Mouse (Mus musculus) stomach, embryonic 15.5 days (tissue): ENCODE results near the gene Atp1b2. TPM values are rescaled to one million over a fixed set of nuclear protein-coding genes. Genes with fewer than 3 reads are reported as not detected.
"Not testable (repeated sequence)": the region's sequence is repeated elsewhere in the genome, so short reads cannot be mapped to it uniquely, and the experiment has no call there.

Experiments used
- ATAC-seq: fragments of 200-750 bp; cut with Nextera tagmentation; 2 replicates; pipeline ENCODE4 v1.8.0; 2017; ENCODE audit warnings: low read depth, moderate number of reproducible peaks, moderate TSS enrichment; ENCODE audit not compliant: insufficient read depth, low FRiP score
- H3K27ac ChIP-seq: fragments of 300-500 bp; sonication (generic); 2 replicates; pipeline ENCODE4 v1.5.1; 2015; ENCODE audit warnings: mild to moderate bottlenecking, inconsistent platforms
- H3K27me3 ChIP-seq: fragments of 300-500 bp; sonication (generic); replicated peaks from 2 replicates; pipeline ENCODE4 v1.6.1; 2015; ENCODE audit warnings: inconsistent platforms
- H3K36me3 ChIP-seq: fragments of 300-500 bp; sonication (generic); 2 replicates; pipeline ENCODE4 v1.6.1; 2015; ENCODE audit warnings: inconsistent platforms
- H3K4me1 ChIP-seq: fragments of 300-500 bp; sonication (generic); 2 replicates; pipeline ENCODE4 v1.6.1; 2015; ENCODE audit warnings: inconsistent platforms
- H3K4me2 ChIP-seq: fragments of 300-500 bp; sonication (generic); 2 replicates; pipeline ENCODE4 v1.6.1; 2015; ENCODE audit warnings: mild to moderate bottlenecking, inconsistent platforms
- H3K4me3 ChIP-seq: fragments of 300-500 bp; sonication (generic); replicated peaks from 2 replicates; pipeline ENCODE4 v1.5.1; 2015; ENCODE audit warnings: inconsistent platforms
- H3K9ac ChIP-seq: fragments of 300-500 bp; sonication (generic); 2 replicates; pipeline ENCODE4 v1.6.1; 2015; ENCODE audit warnings: inconsistent platforms
- H3K9me3 ChIP-seq: fragments of 300-500 bp; sonication (generic); 2 replicates; pipeline ENCODE4 v1.6.1; 2016; ENCODE audit warnings: inconsistent platforms
- WGBS: fragments of 180-500 bp; shearing (Covaris S2); methylation state at CpG from one replicate; pipeline ENCODE4 v1.1.7; 2015; 5-methylcytosine and 5-hydroxymethylcytosine counted together
- polyA plus RNA-seq: library from polyadenylated mRNA; unstranded; fragments of >200 nt; fragmentation: Nextera tagmentation; extraction: Ambion mirVana; gene quantifications from 2 replicates; pipeline ENCODE4 v1.2.1, GENCODE M21; 2015

Gene Atp1b2
- polyA plus RNA-seq, 1 experiment from 2014 or later, result 7.7 TPM

DNA sequence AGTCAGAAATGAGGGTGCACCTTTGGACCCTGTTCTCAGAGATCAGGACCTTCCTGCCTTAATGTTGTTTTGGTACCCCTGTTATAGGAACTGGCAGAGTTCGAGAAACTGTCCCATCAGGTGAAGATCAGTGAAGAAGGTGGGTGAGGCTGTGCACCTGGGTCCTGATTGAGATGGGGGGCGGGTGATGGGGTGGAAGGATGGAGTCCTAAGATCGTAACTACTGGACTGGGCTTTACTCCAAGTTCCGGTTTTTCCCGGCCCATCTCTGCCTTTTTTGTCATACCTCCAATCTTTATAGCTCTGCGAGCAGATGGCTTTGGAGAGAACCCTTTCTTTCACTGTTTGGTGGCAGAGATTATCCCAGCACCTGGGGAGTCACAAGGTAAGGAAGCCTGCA, 16.7 kb upstream of the Atp1b2 start:
- Histone ChIP-seq H3K9me3 (no peaks in the 10 kb centered on the region), H3K36me3 (no peaks in the 10 kb centered on the region), H3K27me3 (no peaks in the 10 kb centered on the region), H3K9ac (peak overlapping the region; percentile 63), H3K4me3 (peak overlapping the region; percentile 59), H3K4me1 (0 out of 2 replicates have a peak, but pooled peaks cover 9% of the 10 kb centered on the region), H3K4me2 (peak overlapping the region; percentile 77), H3K27ac (peak overlapping the region; percentile 63)
- ATAC-seq, result no peak
- 21% methylated on average over 6 of the region's 6 CpGs for WGBS

GRCm38 (mm10) chr11:69621571-69622268, 16.0 kb upstream of the Atp1b2 start, which contains the start of gene Sat2:
Gene Sat2 (plus strand): TSS chr11:69622024.
- Histone ChIP-seq H3K36me3 (no peaks in the 10 kb centered on the region), H3K9me3 (no peaks in the 10 kb centered on the region), H3K27ac (peak within 1 kb of the TSS; percentile 63), H3K4me1 (0 out of 2 replicates have a peak, but pooled peaks cover 9% of the 10 kb centered on the region), H3K9ac (peak within 1 kb of the TSS; percentile 63), H3K4me3 (peak within 1 kb of the TSS; percentile 59), H3K4me2 (peak within 1 kb of the TSS; percentile 77), H3K27me3 (no peaks in the 10 kb centered on the region)
- ATAC-seq, result peak; percentile 78; the same call in 1 of the 2 replicates
- 1% methylated on average over 20 of the region's 20 CpGs for WGBS

DNA sequence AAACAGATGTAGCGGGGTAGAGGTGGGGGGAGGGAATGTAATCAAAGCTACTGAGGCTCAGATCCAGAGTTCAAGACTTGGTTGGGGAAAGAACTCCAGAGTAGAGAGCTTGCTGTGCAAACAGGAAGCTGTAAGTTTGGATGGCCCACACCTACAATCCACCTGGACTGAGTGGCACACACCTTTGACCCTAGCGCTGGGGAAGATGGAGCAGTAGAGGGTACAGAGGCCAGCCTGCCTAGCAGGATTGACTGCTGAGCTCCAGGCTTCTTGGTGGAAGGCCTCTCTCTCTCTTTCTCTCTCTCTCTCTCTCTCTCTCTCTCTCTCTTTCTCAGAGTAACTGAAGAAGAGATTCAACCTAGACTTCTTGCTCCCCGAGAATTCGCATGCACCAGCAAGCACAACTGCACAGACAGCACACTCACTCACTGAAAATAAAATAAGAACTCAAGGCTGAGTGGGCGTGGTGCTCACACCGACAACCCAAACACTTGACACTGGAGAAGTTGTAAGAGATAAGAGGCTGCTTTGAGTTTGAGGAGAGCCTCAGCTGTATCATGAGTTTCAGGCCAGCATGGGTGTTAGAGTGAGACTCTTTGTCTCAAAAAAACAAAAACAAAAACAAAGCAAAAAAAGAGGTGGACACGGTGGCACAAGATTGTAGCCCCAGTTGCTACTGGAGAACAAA, 14.8 kb upstream of the Atp1b2 start:
- no peak overlapping the region for H3K27ac ChIP-seq
- no peaks in the 10 kb centered on the region for H3K27me3 ChIP-seq
- WGBS, result 76% methylated on average over 7 of the region's 7 CpGs
- no peak for ATAC-seq
- no peaks in the 10 kb centered on the region for H3K36me3 ChIP-seq
- no peak overlapping the region for H3K4me3 ChIP-seq
- no peaks in the 10 kb centered on the region for H3K9me3 ChIP-seq
- H3K4me1 ChIP-seq, result 0 out of 2 replicates have a peak, but pooled peaks cover 9% of the 10 kb centered on the region
- H3K4me2 ChIP-seq, result no peak overlapping the region
- H3K9ac ChIP-seq, result no peak overlapping the region

DNA sequence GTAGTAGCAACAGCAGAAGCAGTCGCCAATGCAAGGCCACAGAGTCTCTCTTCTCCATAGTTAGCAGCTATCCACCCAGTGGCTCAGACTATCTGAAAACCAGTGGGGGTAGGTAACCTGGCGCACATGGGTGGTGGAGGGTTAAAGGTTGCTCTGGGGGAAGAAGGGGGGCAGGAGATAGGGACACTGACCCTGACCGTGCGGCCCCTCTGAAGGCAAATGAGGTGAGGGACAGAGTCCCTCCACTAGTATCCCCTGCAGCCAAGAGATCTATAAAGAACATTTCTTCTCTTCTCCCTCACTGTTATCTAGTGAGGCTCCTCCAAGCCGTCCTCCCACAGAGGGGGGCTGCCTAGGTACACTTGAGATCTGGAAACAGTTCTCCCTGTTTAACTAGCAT, 12.1 kb upstream of the Atp1b2 start, which contains the start of gene Shbg:
Gene Shbg (minus strand): TSS at position 101 of the 400 bp plus-strand sequence.
- H3K4me3 ChIP-seq, result no peak within 1 kb of the TSS
- no peak for ATAC-seq
- H3K9ac ChIP-seq, result no peak within 1 kb of the TSS
- H3K27ac ChIP-seq, result no peak within 1 kb of the TSS
- 0 out of 2 replicates have a peak, but pooled peaks cover 9% of the 10 kb centered on the region for H3K4me1 ChIP-seq
- H3K27me3 ChIP-seq, result no peaks in the 10 kb centered on the region
- H3K36me3 ChIP-seq, result no peaks in the 10 kb centered on the region
- no peak within 1 kb of the TSS for H3K4me2 ChIP-seq
- WGBS, result 48% methylated on average over 5 of the region's 5 CpGs
- no peaks in the 10 kb centered on the region for H3K9me3 ChIP-seq

DNA sequence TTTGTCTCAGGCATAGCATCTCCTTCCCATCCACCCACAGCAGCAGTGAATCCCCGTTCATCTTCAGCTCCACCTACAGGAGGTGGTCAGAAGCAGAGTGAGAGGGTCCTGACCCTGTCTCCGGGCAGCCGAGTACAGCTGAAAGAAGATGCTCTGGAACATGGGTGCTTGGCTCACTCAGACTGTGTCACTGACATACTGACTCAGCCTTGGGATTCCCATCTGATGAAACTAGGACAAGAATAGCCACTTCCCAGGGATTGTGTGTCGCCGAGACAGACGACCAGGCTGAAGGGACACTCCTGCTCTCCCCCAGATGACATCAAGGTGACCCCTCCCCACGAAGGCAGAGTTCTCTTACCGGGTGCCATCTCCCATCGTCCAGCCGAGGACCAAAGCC, 11.0 kb upstream of the Atp1b2 start:
- no peak overlapping the region for H3K9ac ChIP-seq
- H3K36me3 ChIP-seq, result no peaks in the 10 kb centered on the region
- 50% methylated on average over 10 of the region's 10 CpGs for WGBS
- H3K4me1 ChIP-seq, result 0 out of 2 replicates have a peak, but pooled peaks cover 3% of the 10 kb centered on the region
- no peak overlapping the region for H3K4me3 ChIP-seq
- no peaks in the 10 kb centered on the region for H3K27me3 ChIP-seq
- H3K9me3 ChIP-seq, result no peaks in the 10 kb centered on the region
- no peak overlapping the region for H3K4me2 ChIP-seq
- ATAC-seq, result no peak
- no peak overlapping the region for H3K27ac ChIP-seq

GRCm38 (mm10) chr11:69614257-69614588, 8.5 kb upstream of the Atp1b2 start:
- H3K4me2 ChIP-seq, result peak overlapping the region; percentile 40; the same call in 1 of the 2 replicates
- not testable (repeated sequence) for H3K4me3 ChIP-seq, H3K4me1 ChIP-seq, H3K36me3 ChIP-seq, H3K9ac ChIP-seq, ATAC-seq, H3K27me3 ChIP-seq, H3K9me3 ChIP-seq, H3K27ac ChIP-seq
- WGBS, result 48% methylated on average over 11 of the region's 11 CpGs

GRCm38 (mm10) chr11:69613553-69614256, 8.0 kb upstream of the Atp1b2 start:
- Histone ChIP-seq H3K9ac (no peak overlapping the region), H3K4me2 (peak overlapping the region; percentile 40), H3K4me3 (no peak overlapping the region; the same call in 1 of the 2 replicates), H3K27me3 (no peaks in the 10 kb centered on the region), H3K27ac (no peak overlapping the region), H3K4me1 (no peaks in the 10 kb centered on the region), H3K9me3 (no peaks in the 10 kb centered on the region), H3K36me3 (no peaks in the 10 kb centered on the region)
- 12% methylated on average over 19 of the region's 19 CpGs for WGBS
- ATAC-seq, result peak; percentile 62; the same call in 1 of the 2 replicates

DNA sequence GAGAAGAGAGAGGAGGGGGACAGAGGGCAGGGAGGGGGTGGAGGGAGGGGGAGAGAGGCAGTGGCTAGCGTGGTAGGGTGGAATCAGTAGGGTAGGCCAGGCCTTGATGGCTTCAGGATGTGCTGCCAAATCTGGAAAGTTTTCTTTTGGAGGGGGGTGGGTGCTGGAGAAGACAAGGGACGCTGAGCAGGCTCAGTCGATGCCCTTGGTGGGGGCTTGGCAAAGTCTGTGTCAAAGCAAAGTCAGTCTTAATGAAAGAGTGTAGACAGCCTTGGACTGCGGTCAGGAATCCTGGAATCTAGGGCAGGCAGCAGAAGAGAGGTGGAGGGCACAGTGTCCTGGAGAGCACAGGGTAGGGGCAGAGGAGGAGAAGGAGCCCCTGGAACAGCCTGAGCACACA, 5.2 kb upstream of the Atp1b2 start:
- no peak overlapping the region for H3K4me3 ChIP-seq
- no peak for ATAC-seq

GRCm38 (mm10) chr11:69609416-69609815, 3.7 kb upstream of the Atp1b2 start:
- H3K27ac ChIP-seq, result no peak overlapping the region
- ATAC-seq, result no peak
- no peak overlapping the region for H3K4me2 ChIP-seq
- H3K36me3 ChIP-seq, result no peaks in the 10 kb centered on the region
- no peak overlapping the region for H3K4me3 ChIP-seq
- 0 out of 2 replicates have a peak, but pooled peaks cover 5% of the 10 kb centered on the region for H3K27me3 ChIP-seq
- WGBS, result 57% methylated on average over 7 of the region's 7 CpGs
- H3K4me1 ChIP-seq, result peaks cover 10% of the 10 kb centered on the region
- no peak overlapping the region for H3K9ac ChIP-seq
- H3K9me3 ChIP-seq, result no peaks in the 10 kb centered on the region

More for the DNA sequence above, 5.2 kb upstream of the Atp1b2 start:
- no peak overlapping the region for H3K9ac ChIP-seq
- no peak overlapping the region for H3K27ac ChIP-seq
- no peaks in the 10 kb centered on the region for H3K27me3 ChIP-seq
- WGBS, result 55% methylated on average over 4 of the region's 4 CpGs
- no peaks in the 10 kb centered on the region for H3K4me1 ChIP-seq
- H3K4me2 ChIP-seq, result no peak overlapping the region
- H3K9me3 ChIP-seq, result no peaks in the 10 kb centered on the region
- no peaks in the 10 kb centered on the region for H3K36me3 ChIP-seq

- H3K27ac ChIP-seq, result no peak overlapping the region
- no peak overlapping the region for H3K4me3 ChIP-seq
- H3K9me3 ChIP-seq, result no peaks in the 10 kb centered on the region
- 85% methylated on average over 3 of the region's 3 CpGs for WGBS
- peaks cover 10% of the 10 kb centered on the region; the same call in 1 of the 2 replicates for H3K27me3 ChIP-seq
- ATAC-seq, result no peak
- no peak overlapping the region for H3K4me2 ChIP-seq
- H3K36me3 ChIP-seq, result no peaks in the 10 kb centered on the region
- no peak overlapping the region for H3K9ac ChIP-seq
- H3K4me1 ChIP-seq, result peaks cover 10% of the 10 kb centered on the region
These were observed 2.8 kb upstream of the Atp1b2 start for GRCm38 (mm10) chr11:69608525-69608924.

DNA sequence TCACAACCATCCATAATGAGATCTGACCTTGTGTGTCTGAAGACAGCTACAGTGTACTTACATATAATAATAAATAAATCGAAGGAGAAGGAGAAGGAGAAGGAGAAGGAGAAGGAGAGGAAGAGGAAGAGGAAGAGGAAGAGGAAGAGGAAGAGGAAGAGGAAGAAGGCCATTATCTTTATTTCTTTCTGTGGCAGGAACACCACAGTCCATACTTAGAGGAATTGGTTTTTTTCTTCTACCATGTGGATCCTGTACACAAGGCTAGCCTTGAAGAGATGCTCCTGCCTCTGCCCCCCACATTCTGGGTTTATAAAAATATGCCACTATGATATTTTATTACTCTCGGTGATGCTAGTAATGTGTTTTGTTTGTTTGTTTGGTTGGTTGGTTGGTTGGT, 1.1 kb upstream of the Atp1b2 start:
- 85% methylated on average over 2 of the region's 2 CpGs for WGBS
- H3K4me2 ChIP-seq, result no peak overlapping the region
- H3K27me3 ChIP-seq, result peaks cover 10% of the 10 kb centered on the region; the same call in 1 of the 2 replicates
- H3K36me3 ChIP-seq, result no peaks in the 10 kb centered on the region
- H3K9ac ChIP-seq, result no peak overlapping the region
- peaks cover 15% of the 10 kb centered on the region for H3K4me1 ChIP-seq
- ATAC-seq, result no peak
- no peak overlapping the region for H3K4me3 ChIP-seq
- H3K9me3 ChIP-seq, result no peaks in the 10 kb centered on the region
- H3K27ac ChIP-seq, result no peak overlapping the region

GRCm38 (mm10) chr11:69606491-69606795, 701 bp upstream of the Atp1b2 start:
- no peak overlapping the region for H3K9ac ChIP-seq
- 63% methylated on average over 2 of the region's 2 CpGs for WGBS

More at GRCm38 (mm10) chr11:69606491-69606795, 701 bp upstream of the Atp1b2 start:
- Histone ChIP-seq H3K4me1 (peaks cover 18% of the 10 kb centered on the region), H3K27me3 (peaks cover 10% of the 10 kb centered on the region; the same call in 1 of the 2 replicates), H3K36me3 (no peaks in the 10 kb centered on the region), H3K9me3 (no peaks in the 10 kb centered on the region), H3K27ac (no peak overlapping the region), H3K4me3 (peak overlapping the region; percentile 59), H3K4me2 (peak overlapping the region; percentile 91)
- no peak for ATAC-seq
